Mouse (Mus musculus): ENCODE results near the gene Hoxa4. TPM values are rescaled to one million over a fixed set of nuclear protein-coding genes. Genes with fewer than 3 reads are reported as not detected.

Gene Hoxa4
- polyA plus RNA-seq, 1 experiment from 2014 or later: 1.4 TPM

GRCm38 (mm10) chr6:52217459-52217768 lies 25.9 kb upstream of the Hoxa4 start:
- Histone ChIP-seq H3K27me3 (ENCODE audit: insufficient read depth, low read length) (no peaks in the 10 kb centered on the region), H3K9me3 (ENCODE audit: low read length) (no peaks in the 10 kb centered on the region), H3K4me2 (replicated peaks; ENCODE audit: low read depth, low read length) (peak overlapping the region; percentile 81), H3K9ac (replicated peaks; ENCODE audit: low read length) (peak overlapping the region; percentile 95), H3K27ac (ENCODE audit: low read length) (peak overlapping the region; percentile 97), H3K4me3 (ENCODE audit: low read length) (peak overlapping the region; percentile 71), H3K36me3 (ENCODE audit: insufficient read depth, low read length) (no peaks in the 10 kb centered on the region), H3K4me1 (ENCODE audit: insufficient read depth, low read length) (peaks cover 57% of the 10 kb centered on the region)
- 0% methylated on average over 25 of the region's 25 CpGs for WGBS
- ATAC-seq (ENCODE audit: low FRiP score, low TSS enrichment): peak; percentile 83

GRCm38 (mm10) chr6:52216691-52217458 lies 25.3 kb upstream of the Hoxa4 start:
- no peaks in the 10 kb centered on the region for H3K9me3 ChIP-seq (ENCODE audit: low read length)
- ATAC-seq (ENCODE audit: low FRiP score, low TSS enrichment): 0 out of 2 replicates have a peak, but pooled peaks have one; percentile 26
- no peaks in the 10 kb centered on the region for H3K27me3 ChIP-seq (ENCODE audit: insufficient read depth, low read length)
- peak overlapping the region; percentile 95 for H3K9ac ChIP-seq (replicated peaks; ENCODE audit: low read length)
- H3K36me3 ChIP-seq (ENCODE audit: insufficient read depth, low read length): no peaks in the 10 kb centered on the region
- H3K4me1 ChIP-seq (ENCODE audit: insufficient read depth, low read length): peaks cover 52% of the 10 kb centered on the region
- H3K4me3 ChIP-seq (ENCODE audit: low read length): peak overlapping the region; percentile 71
- H3K27ac ChIP-seq (ENCODE audit: low read length): peak overlapping the region; percentile 97
- WGBS: under 1% methylated on average over 59 of the region's 60 CpGs
- H3K4me2 ChIP-seq (replicated peaks; ENCODE audit: low read depth, low read length): peak overlapping the region; percentile 81

GRCm38 (mm10) chr6:52215771-52216535 lies 24.4 kb upstream of the Hoxa4 start:
- H3K27ac ChIP-seq (ENCODE audit: low read length): peak overlapping the region; percentile 97
- 0 out of 2 replicates have a peak, but pooled peaks cover 2% of the 10 kb centered on the region for H3K27me3 ChIP-seq (ENCODE audit: insufficient read depth, low read length)
- ATAC-seq (ENCODE audit: low FRiP score, low TSS enrichment): no peak

GRCm38 (mm10) chr6:52215070-52215469 lies 23.5 kb upstream of the Hoxa4 start:
- Histone ChIP-seq H3K9me3 (ENCODE audit: low read length) (no peaks in the 10 kb centered on the region), H3K4me1 (ENCODE audit: insufficient read depth, low read length) (peaks cover 55% of the 10 kb centered on the region), H3K9ac (replicated peaks; ENCODE audit: low read length) (0 out of 2 replicates have a peak overlapping the region, but pooled peaks have one; percentile 20), H3K4me3 (ENCODE audit: low read length) (peak overlapping the region; percentile 71; the same call in 1 of the 2 replicates), H3K36me3 (ENCODE audit: insufficient read depth, low read length) (no peaks in the 10 kb centered on the region), H3K27me3 (ENCODE audit: insufficient read depth, low read length) (0 out of 2 replicates have a peak, but pooled peaks cover 4% of the 10 kb centered on the region), H3K4me2 (replicated peaks; ENCODE audit: low read depth, low read length) (peak overlapping the region; percentile 81), H3K27ac (ENCODE audit: low read length) (0 out of 2 replicates have a peak overlapping the region, but pooled peaks have one; percentile 0)
- ATAC-seq (ENCODE audit: low FRiP score, low TSS enrichment): no peak
- 32% methylated on average over 3 of the region's 3 CpGs for WGBS

More at GRCm38 (mm10) chr6:52215771-52216535, 24.4 kb upstream of the Hoxa4 start:
- under 1% methylated on average over 30 of the region's 30 CpGs for WGBS
- H3K4me3 ChIP-seq (ENCODE audit: low read length): peak overlapping the region; percentile 71
- peak overlapping the region; percentile 81 for H3K4me2 ChIP-seq (replicated peaks; ENCODE audit: low read depth, low read length)
- H3K9me3 ChIP-seq (ENCODE audit: low read length): no peaks in the 10 kb centered on the region
- H3K4me1 ChIP-seq (ENCODE audit: insufficient read depth, low read length): peaks cover 53% of the 10 kb centered on the region
- H3K36me3 ChIP-seq (ENCODE audit: insufficient read depth, low read length): no peaks in the 10 kb centered on the region
- peak overlapping the region; percentile 95 for H3K9ac ChIP-seq (replicated peaks; ENCODE audit: low read length)

- WGBS: 24% methylated on average over 5 of the region's 5 CpGs
- H3K4me2 ChIP-seq (replicated peaks; ENCODE audit: low read depth, low read length): peak overlapping the region; percentile 81
- peak overlapping the region; percentile 17 for H3K4me3 ChIP-seq (ENCODE audit: low read length)
- no peaks in the 10 kb centered on the region for H3K9me3 ChIP-seq (ENCODE audit: low read length)
- H3K27ac ChIP-seq (ENCODE audit: low read length): peak overlapping the region; percentile 46; the same call in 1 of the 2 replicates
- peaks cover 55% of the 10 kb centered on the region for H3K4me1 ChIP-seq (ENCODE audit: insufficient read depth, low read length)
- H3K36me3 ChIP-seq (ENCODE audit: insufficient read depth, low read length): no peaks in the 10 kb centered on the region
- no peak for ATAC-seq (ENCODE audit: low FRiP score, low TSS enrichment)
- 0 out of 2 replicates have a peak, but pooled peaks cover 4% of the 10 kb centered on the region for H3K27me3 ChIP-seq (ENCODE audit: insufficient read depth, low read length)
- H3K9ac ChIP-seq (replicated peaks; ENCODE audit: low read length): peak overlapping the region; percentile 57
Observed at GRCm38 (mm10) chr6:52214271-52214670, 22.7 kb upstream of the Hoxa4 start.

GRCm38 (mm10) chr6:52213119-52213986 lies 21.8 kb upstream of the Hoxa4 start, which contains the start of the genes Hoxa3 and Gm28308:
Gene Hoxa3, minus strand, starts transcription at chr6:52213336.
Gene Gm28308, minus strand, starts transcription at chr6:52213339.
- peak within 1 kb of the TSS; percentile 99 for H3K27ac ChIP-seq (ENCODE audit: low read length)
- peak within 1 kb of the TSS; percentile 97 for H3K9ac ChIP-seq (replicated peaks; ENCODE audit: low read length)
- 0 out of 2 replicates have a peak, but pooled peaks cover 4% of the 10 kb centered on the region for H3K27me3 ChIP-seq (ENCODE audit: insufficient read depth, low read length)
- ATAC-seq (ENCODE audit: low FRiP score, low TSS enrichment): peak; percentile 32
- 3% methylated on average over 38 of the region's 38 CpGs for WGBS
- H3K4me1 ChIP-seq (ENCODE audit: insufficient read depth, low read length): peaks cover 50% of the 10 kb centered on the region
- peak within 1 kb of the TSS; percentile 81 for H3K4me2 ChIP-seq (replicated peaks; ENCODE audit: low read depth, low read length)
- peak within 1 kb of the TSS; percentile 80 for H3K4me3 ChIP-seq (ENCODE audit: low read length)
- no peaks in the 10 kb centered on the region for H3K36me3 ChIP-seq (ENCODE audit: insufficient read depth, low read length)
- H3K9me3 ChIP-seq (ENCODE audit: low read length): no peaks in the 10 kb centered on the region

- no peak; the same call in 1 of the 2 replicates for ATAC-seq (ENCODE audit: low FRiP score, low TSS enrichment)
- H3K36me3 ChIP-seq (ENCODE audit: insufficient read depth, low read length): no peaks in the 10 kb centered on the region
- H3K27me3 ChIP-seq (ENCODE audit: insufficient read depth, low read length): 0 out of 2 replicates have a peak, but pooled peaks cover 4% of the 10 kb centered on the region
- H3K4me2 ChIP-seq (replicated peaks; ENCODE audit: low read depth, low read length): peak overlapping the region; percentile 81
- peak overlapping the region; percentile 99 for H3K27ac ChIP-seq (ENCODE audit: low read length)
- H3K4me3 ChIP-seq (ENCODE audit: low read length): peak overlapping the region; percentile 80
- no peaks in the 10 kb centered on the region for H3K9me3 ChIP-seq (ENCODE audit: low read length)
- under 1% methylated on average over 22 of the region's 22 CpGs for WGBS
- H3K4me1 ChIP-seq (ENCODE audit: insufficient read depth, low read length): peaks cover 47% of the 10 kb centered on the region
- H3K9ac ChIP-seq (replicated peaks; ENCODE audit: low read length): peak overlapping the region; percentile 97
Observed at GRCm38 (mm10) chr6:52212556-52213118, 21.1 kb upstream of the Hoxa4 start.

- Histone ChIP-seq H3K9me3 (ENCODE audit: low read length) (no peaks in the 10 kb centered on the region), H3K4me2 (replicated peaks; ENCODE audit: low read depth, low read length) (peak overlapping the region; percentile 81), H3K4me1 (ENCODE audit: insufficient read depth, low read length) (peaks cover 53% of the 10 kb centered on the region), H3K27me3 (ENCODE audit: insufficient read depth, low read length) (0 out of 2 replicates have a peak, but pooled peaks cover 4% of the 10 kb centered on the region), H3K4me3 (ENCODE audit: low read length) (peak overlapping the region; percentile 80), H3K9ac (replicated peaks; ENCODE audit: low read length) (peak overlapping the region; percentile 97), H3K27ac (ENCODE audit: low read length) (peak overlapping the region; percentile 99), H3K36me3 (ENCODE audit: insufficient read depth, low read length) (no peaks in the 10 kb centered on the region)
- ATAC-seq (ENCODE audit: low FRiP score, low TSS enrichment): no peak
- 0% methylated on average over 13 of the region's 13 CpGs for WGBS
Observed at GRCm38 (mm10) chr6:52211961-52212360, 20.4 kb upstream of the Hoxa4 start.

Measured in kidney, embryonic 16.5 days (tissue).